Mouse (Mus musculus): Measurements from ENCODE around the gene Nrap. TPM values are rescaled to one million over a fixed set of nuclear protein-coding genes. Genes with fewer than 3 reads are reported as not detected.

The Nrap gene
- total and polyA plus RNA-seq, 3 experiments, result 0.08 to 0.11 TPM; not detected in 1

DNA sequence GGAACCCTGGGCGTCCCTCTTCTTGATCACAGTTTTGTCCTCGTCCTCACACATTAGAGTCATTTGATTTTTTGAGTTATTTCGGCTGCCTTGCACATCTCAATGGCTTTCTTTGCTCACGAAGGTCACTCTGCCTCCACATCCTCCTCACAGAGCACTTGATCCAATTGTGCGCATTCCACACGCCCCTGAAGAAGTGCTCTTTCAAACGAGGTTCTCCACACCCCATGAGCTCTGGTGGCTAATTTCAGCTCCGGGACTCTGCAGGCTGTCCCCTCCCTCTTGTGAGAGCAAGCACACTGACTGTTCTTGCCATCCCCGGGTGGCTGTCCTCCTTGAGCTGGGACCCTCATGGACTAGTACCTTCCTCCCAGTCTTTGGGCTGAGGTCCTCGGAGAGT lies 64.2 kb downstream of the Nrap start:
- Histone ChIP-seq H3K36me3 (ENCODE audit: control insufficient read depth in 1 of 2, insufficient read depth in 2 of 2, low read length in 2 of 2) (no peaks in the 10 kb centered on the region), H3K79me2 (ENCODE audit: control insufficient read depth, insufficient read depth, low read length, poor library complexity) (no peaks in the 10 kb centered on the region), H3K9me3 (replicated peaks; ENCODE audit: insufficient read depth, low read length) (no peaks in the 10 kb centered on the region), H3K4me3 (ENCODE audit: control insufficient read depth in 1 of 2, insufficient read depth in 1 of 2, low read depth in 2 of 2, low read length in 2 of 2) (no peak overlapping the region), H3K27ac (ENCODE audit: control insufficient read depth, low read depth, low read length) (no peak overlapping the region), H3K9ac (ENCODE audit: control insufficient read depth, low read depth, low read length, poor library complexity, severe bottlenecking) (no peak overlapping the region), H3K4me1 (ENCODE audit: control insufficient read depth in 1 of 2, insufficient read depth in 2 of 2, low read length in 2 of 2) (no peaks in the 10 kb centered on the region), H3K27me3 (ENCODE audit: control insufficient read depth in 1 of 2, insufficient read depth in 2 of 2, low read length in 2 of 2) (no peaks in the 10 kb centered on the region)
- DNase-seq (ENCODE audit: low read depth, low spot score), result no peak
- TF ChIP-seq POLR2AphosphoS2 (IDR thresholded peaks at IDR 0.05; ENCODE audit: low read length) (no peak), TBP (IDR thresholded peaks at IDR 0.05; ENCODE audit: low read depth, low read length) (no peak), ZNF384 (IDR thresholded peaks at IDR 0.05; ENCODE audit: low read depth, low read length) (no peak), MAZ (IDR thresholded peaks at IDR 0.05; ENCODE audit: low read depth, low read length) (no peak), CTCF (IDR thresholded peaks at IDR 0.05 in 2 of 3, conservative IDR thresholded peaks at IDR 0.05 in 1 of 3; ENCODE audit: control insufficient read depth in 1 of 3, insufficient read depth in 1 of 3, low read depth in 2 of 3, low read length in 3 of 3, poor library complexity in 1 of 3, severe bottlenecking in 1 of 3) (no peak), ETS1 (IDR thresholded peaks at IDR 0.05; ENCODE audit: low read depth, low read length) (no peak), JUND (IDR thresholded peaks at IDR 0.05; ENCODE audit: low read depth, low read length) (no peak), NRF1 (IDR thresholded peaks at IDR 0.05; ENCODE audit: insufficient read depth, low read depth, low read length, poor library complexity, severe bottlenecking) (no peak), MXI1 (IDR thresholded peaks at IDR 0.05; ENCODE audit: low read depth, low read length) (no peak), MAX (IDR thresholded peaks at IDR 0.05; ENCODE audit: low read length) (no peak), POLR2A (IDR thresholded peaks at IDR 0.05; ENCODE audit: control insufficient read depth in 1 of 2, insufficient read depth in 1 of 2, low read depth in 1 of 2, low read length in 2 of 2, poor library complexity in 1 of 2) (no peak), BHLHE40 (IDR thresholded peaks at IDR 0.05; ENCODE audit: borderline replicate concordance, low read depth, low read length) (no peak), NELFE (IDR thresholded peaks at IDR 0.05; ENCODE audit: low read depth, low read length) (no peak)

- H3K36me3 ChIP-seq (ENCODE audit: control insufficient read depth in 1 of 2, insufficient read depth in 2 of 2, low read length in 2 of 2), result no peaks in the 10 kb centered on the region
- no peak overlapping the region for H3K4me3 ChIP-seq (ENCODE audit: control insufficient read depth in 1 of 2, insufficient read depth in 1 of 2, low read depth in 2 of 2, low read length in 2 of 2)
- H3K9me3 ChIP-seq (replicated peaks; ENCODE audit: insufficient read depth, low read length), result no peaks in the 10 kb centered on the region
- no peaks in the 10 kb centered on the region for H3K27me3 ChIP-seq (ENCODE audit: control insufficient read depth in 1 of 2, insufficient read depth in 2 of 2, low read length in 2 of 2)
- DNase-seq (ENCODE audit: low read depth, low spot score), result no peak
- H3K27ac ChIP-seq (ENCODE audit: control insufficient read depth, low read depth, low read length), result no peak overlapping the region
- H3K79me2 ChIP-seq (ENCODE audit: control insufficient read depth, insufficient read depth, low read length, poor library complexity), result no peaks in the 10 kb centered on the region
- H3K4me1 ChIP-seq (ENCODE audit: control insufficient read depth in 1 of 2, insufficient read depth in 2 of 2, low read length in 2 of 2), result no peaks in the 10 kb centered on the region
- no peak overlapping the region for H3K9ac ChIP-seq (ENCODE audit: control insufficient read depth, low read depth, low read length, poor library complexity, severe bottlenecking)
- TF ChIP-seq HCFC1 (IDR thresholded peaks at IDR 0.05; ENCODE audit: low read depth, low read length) (no peak), ZC3H11A (IDR thresholded peaks at IDR 0.05; ENCODE audit: low read depth, low read length) (no peak), ZMIZ1 (IDR thresholded peaks at IDR 0.05; ENCODE audit: low read depth, low read length) (no peak), MYC (IDR thresholded peaks at IDR 0.05; ENCODE audit: low read depth, low read length) (no peak), KAT2A (conservative IDR thresholded peaks at IDR 0.05; ENCODE audit: low read depth, low read length) (no peak), ZKSCAN1 (IDR thresholded peaks at IDR 0.05; ENCODE audit: low read depth, low read length) (no peak), MAFK (IDR thresholded peaks at IDR 0.05; ENCODE audit: borderline replicate concordance, low read depth, low read length) (no peak), MAX (IDR thresholded peaks at IDR 0.05; ENCODE audit: low read length) (no peak), UBTF (IDR thresholded peaks at IDR 0.05; ENCODE audit: borderline replicate concordance, insufficient read depth, low read depth, low read length) (no peak), CTCF (IDR thresholded peaks at IDR 0.05 in 2 of 3, conservative IDR thresholded peaks at IDR 0.05 in 1 of 3; ENCODE audit: control insufficient read depth in 1 of 3, insufficient read depth in 1 of 3, low read depth in 2 of 3, low read length in 3 of 3, poor library complexity in 1 of 3, severe bottlenecking in 1 of 3) (no peak), MYB (IDR thresholded peaks at IDR 0.05; ENCODE audit: low read depth, low read length) (no peak), GATA1 (IDR thresholded peaks at IDR 0.05; ENCODE audit: low read depth, low read length) (no peak), CHD1 (IDR thresholded peaks at IDR 0.05; ENCODE audit: low read depth, low read length) (no peak), SMC3 (IDR thresholded peaks at IDR 0.05; ENCODE audit: low read depth, low read length) (no peak)
Observed at GRCm38 (mm10) chr19:56321303-56321920, 68.4 kb downstream of the Nrap start.
